In the genomic region with DNA sequence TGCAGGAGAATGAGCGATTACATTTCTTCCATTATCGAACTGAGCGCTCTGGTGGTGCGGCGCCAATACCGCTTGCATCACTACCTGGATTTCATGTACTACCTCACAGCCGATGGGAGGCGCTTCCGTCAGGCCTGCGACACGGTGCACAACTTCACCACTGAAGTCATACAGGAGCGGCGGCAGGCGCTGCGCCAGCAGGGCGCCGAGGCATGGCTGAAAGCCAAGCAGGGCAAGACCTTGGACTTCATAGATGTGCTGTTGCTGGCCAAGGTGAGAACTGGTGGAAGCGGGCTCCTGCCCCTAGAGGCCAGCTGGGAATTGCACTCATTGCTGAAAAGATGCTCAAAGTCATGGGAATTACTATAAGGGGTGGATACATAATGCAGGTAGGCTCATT, we compare ENCODE assay signal across 8 mouse cellular contexts. TPM values are rescaled to one million over a fixed set of nuclear protein-coding genes. Genes with fewer than 3 reads are reported as not detected.
DNase-seq lines count a peak whose midpoint lies in the region; ATAC-seq and TF ChIP-seq lines count a peak whose summit lies in the region.

No protein-coding gene starts in this region.

- 19% methylated on average over 18 of the region's 18 CpGs for WGBS in forebrain, embryonic 11.5 days
- WGBS in heart, postnatal 0 days = 15% methylated on average over 18 of the region's 18 CpGs
- 16% methylated on average over 18 of the region's 18 CpGs for WGBS in liver, postnatal 0 days (ENCODE audit: insufficient replicate concordance)
- 17% methylated on average over 18 of the region's 18 CpGs for WGBS in neural tube, embryonic 15.5 days

- no peak for TF ChIP-seq EP300 in heart, postnatal 0 days (IDR thresholded peaks at IDR 0.05; ENCODE audit: low read depth)
- TF ChIP-seq EP300 in liver, postnatal 0 days (IDR thresholded peaks at IDR 0.05; ENCODE audit: low read depth) = peak; percentile 28; the same call in 1 of the 2 replicates

- no peaks in the 10 kb centered on the region for H3K36me3 ChIP-seq in forebrain, embryonic 11.5 days (ENCODE audit: control insufficient read depth, insufficient read depth, low read length)
- H3K36me3 ChIP-seq in heart, postnatal 0 days (replicated peaks; ENCODE audit: control insufficient read depth, insufficient read depth, low read length) = no peaks in the 10 kb centered on the region
- H3K36me3 ChIP-seq in liver, postnatal 0 days (replicated peaks; ENCODE audit: insufficient read depth, low read length) = no peaks in the 10 kb centered on the region
- no peaks in the 10 kb centered on the region for H3K36me3 ChIP-seq in neural tube, embryonic 15.5 days

- no peak overlapping the region for H3K9ac ChIP-seq in forebrain, embryonic 11.5 days (ENCODE audit: low read length)
- no peak overlapping the region for H3K9ac ChIP-seq in heart, postnatal 0 days (replicated peaks; ENCODE audit: low read depth, low read length)
- H3K9ac ChIP-seq in liver, postnatal 0 days (replicated peaks) = no peak overlapping the region
- peak overlapping the region; percentile 38; the same call in 1 of the 2 replicates for H3K9ac ChIP-seq in neural tube, embryonic 15.5 days (replicated peaks)

- peak; percentile 76 for TF ChIP-seq CTCF in brain, embryonic 14.5 days (IDR thresholded peaks at IDR 0.05; ENCODE audit: borderline replicate concordance, extremely low read depth, insufficient read depth, insufficient read length)
- peak; percentile 71 for TF ChIP-seq CTCF in heart, postnatal 0 days (IDR thresholded peaks at IDR 0.05; ENCODE audit: low read depth)
- peak; percentile 79 for TF ChIP-seq CTCF in liver, postnatal 0 days (IDR thresholded peaks at IDR 0.05; ENCODE audit: low read depth)

- peak overlapping the region; percentile 42; the same call in 1 of the 2 replicates for H3K4me2 ChIP-seq in forebrain, embryonic 11.5 days (ENCODE audit: low read depth, low read length, severe bottlenecking)
- peak overlapping the region; percentile 20; the same call in 1 of the 2 replicates for H3K4me2 ChIP-seq in heart, postnatal 0 days (ENCODE audit: low read depth, low read length)
- no peak overlapping the region for H3K4me2 ChIP-seq in liver, postnatal 0 days (ENCODE audit: low read depth, low read length)
- peak overlapping the region; percentile 58 for H3K4me2 ChIP-seq in neural tube, embryonic 15.5 days

- no peak for TF ChIP-seq POLR2A in brain, embryonic 14.5 days (IDR thresholded peaks at IDR 0.05; ENCODE audit: borderline replicate concordance, extremely low read depth, insufficient read depth, insufficient read length, poor library complexity, severe bottlenecking)

- 0 out of 2 replicates have a peak, but pooled peaks have one; percentile 42 for ATAC-seq in forebrain, embryonic 11.5 days (replicated peaks; ENCODE audit: low FRiP score)
- ATAC-seq in heart, postnatal 0 days (ENCODE audit: insufficient read depth, low read depth) = peak; percentile 92
- peak; percentile 98 for ATAC-seq in liver, postnatal 0 days
- ATAC-seq in neural tube, embryonic 15.5 days (ENCODE audit: low FRiP score) = peak; percentile 76; the same call in 1 of the 2 replicates

- peaks cover 2% of the 10 kb centered on the region; the same call in 1 of the 2 replicates for H3K27me3 ChIP-seq in forebrain, embryonic 11.5 days (ENCODE audit: control insufficient read depth, insufficient read depth, low read length)
- H3K27me3 ChIP-seq in heart, postnatal 0 days (ENCODE audit: control insufficient read depth, insufficient read depth, low read length) = 0 out of 2 replicates have a peak, but pooled peaks cover 10% of the 10 kb centered on the region
- H3K27me3 ChIP-seq in liver, postnatal 0 days (ENCODE audit: insufficient read depth, low read length) = 0 out of 2 replicates have a peak, but pooled peaks cover 2% of the 10 kb centered on the region
- peaks cover 3% of the 10 kb centered on the region; the same call in 1 of the 2 replicates for H3K27me3 ChIP-seq in neural tube, embryonic 15.5 days (replicated peaks)

- no peak overlapping the region for H3K4me3 ChIP-seq in forebrain, embryonic 11.5 days (ENCODE audit: low read depth, low read length)
- no peak overlapping the region for H3K4me3 ChIP-seq in heart, postnatal 0 days (ENCODE audit: low read depth, low read length)
- H3K4me3 ChIP-seq in liver, postnatal 0 days (ENCODE audit: low read depth, low read length) = no peak overlapping the region
- H3K4me3 ChIP-seq in neural tube, embryonic 15.5 days (replicated peaks) = peak overlapping the region; percentile 36

- no peak overlapping the region for H3K27ac ChIP-seq in forebrain, embryonic 11.5 days (ENCODE audit: low read depth, low read length)
- H3K27ac ChIP-seq in heart, postnatal 0 days (ENCODE audit: low read depth) = no peak overlapping the region
- no peak overlapping the region for H3K27ac ChIP-seq in liver, postnatal 0 days (ENCODE audit: low read depth)
- no peak overlapping the region; the same call in 1 of the 2 replicates for H3K27ac ChIP-seq in neural tube, embryonic 15.5 days (replicated peaks)

- H3K4me1 ChIP-seq in forebrain, embryonic 11.5 days (replicated peaks; ENCODE audit: control insufficient read depth, insufficient read depth, low read length) = no peaks in the 10 kb centered on the region
- no peaks in the 10 kb centered on the region for H3K4me1 ChIP-seq in heart, postnatal 0 days (ENCODE audit: control insufficient read depth, insufficient read depth)
- peaks cover 3% of the 10 kb centered on the region; the same call in 1 of the 2 replicates for H3K4me1 ChIP-seq in liver, postnatal 0 days (ENCODE audit: insufficient read depth)
- H3K4me1 ChIP-seq in neural tube, embryonic 15.5 days = peaks cover 5% of the 10 kb centered on the region

- H3K9me3 ChIP-seq in forebrain, embryonic 11.5 days (ENCODE audit: control insufficient read depth, low read length) = no peaks in the 10 kb centered on the region
- no peaks in the 10 kb centered on the region for H3K9me3 ChIP-seq in heart, postnatal 0 days (replicated peaks; ENCODE audit: control insufficient read depth, low read length)
- H3K9me3 ChIP-seq in liver, postnatal 0 days (ENCODE audit: low read length) = no peaks in the 10 kb centered on the region
- H3K9me3 ChIP-seq in neural tube, embryonic 15.5 days (replicated peaks) = no peaks in the 10 kb centered on the region

- peak; percentile 20 to 35 for DNase-seq in CD8-positive naive resting alpha-beta T cell, adult 2 months (ENCODE audit: low read depth in 2 of 2, low spot score in 2 of 2)
- DNase-seq in brain, embryonic 14.5 days (ENCODE audit: low read depth) = peak; percentile 81
- DNase-seq in forebrain, embryonic 11.5 days (ENCODE audit: low spot score) = peak; percentile 79
- peak; percentile 67 for DNase-seq in heart, postnatal 0 days (ENCODE audit: low spot score)
- peak; percentile 96 to 97 for DNase-seq in kidney, postnatal 36 days
- DNase-seq in liver, postnatal 0 days = peak; percentile 90
- peak; percentile 70 for DNase-seq in testis, postnatal 14 days (ENCODE audit: low spot score)

RNA-seq across cellular contexts. Expression of a gene that starts 22.6 kb away (rescaled TPM):
- polyA plus RNA-seq in brain, embryonic 14.5 days (2012; rRNA removed) = 13.4 and 14.5 TPM in 2 replicates
- polyA plus RNA-seq in forebrain, embryonic 11.5 days (2014; fragmentation: Nextera tagmentation; extraction: Ambion mirVana) = 6.6 and 7.9 TPM in 2 replicates
- 5.0 and 16.1 TPM in 2 replicates for total RNA-seq in heart, postnatal 0 days (2014; rRNA removed; ENCODE audit: low replicate concordance)
- polyA plus RNA-seq in heart, postnatal 0 days (2015; fragmentation: Nextera tagmentation; extraction: Ambion mirVana) = 5.9 and 6.1 TPM in 2 replicates
- polyA plus RNA-seq in liver, postnatal 0 days (2015; fragmentation: Nextera tagmentation; extraction: Ambion mirVana) = 2.7 and 2.9 TPM in 2 replicates
- 10.8 and 12.4 TPM in 2 replicates for polyA plus RNA-seq in neural tube, embryonic 15.5 days (2015; fragmentation: Nextera tagmentation; extraction: Ambion mirVana)

RNA-seq across cellular contexts. Expression of a gene that starts 30.7 kb away (rescaled TPM):
- polyA plus RNA-seq in brain, embryonic 14.5 days (2012; rRNA removed) = 0.59 and 0.62 TPM in 2 replicates
- 0.28 and 0.33 TPM in 2 replicates for polyA plus RNA-seq in forebrain, embryonic 11.5 days (2014; fragmentation: Nextera tagmentation; extraction: Ambion mirVana)
- 0.23 and 4.0 TPM in 2 replicates for total RNA-seq in heart, postnatal 0 days (2014; rRNA removed; ENCODE audit: low replicate concordance)
- 0.14 and 0.16 TPM in 2 replicates for polyA plus RNA-seq in heart, postnatal 0 days (2015; fragmentation: Nextera tagmentation; extraction: Ambion mirVana)
- 0.22 and 0.32 TPM in 2 replicates for polyA plus RNA-seq in liver, postnatal 0 days (2015; fragmentation: Nextera tagmentation; extraction: Ambion mirVana)
- polyA plus RNA-seq in neural tube, embryonic 15.5 days (2015; fragmentation: Nextera tagmentation; extraction: Ambion mirVana) = 0.65 and 0.74 TPM in 2 replicates

RNA-seq across cellular contexts. Expression of a gene that starts 53.2 kb away (rescaled TPM):
- polyA plus RNA-seq in brain, embryonic 14.5 days (2012; rRNA removed) = 21.6 and 37.0 TPM in 2 replicates
- 13.4 and 13.5 TPM in 2 replicates for polyA plus RNA-seq in forebrain, embryonic 11.5 days (2014; fragmentation: Nextera tagmentation; extraction: Ambion mirVana)
- 17.6 and 18.7 TPM in 2 replicates for total RNA-seq in heart, postnatal 0 days (2014; rRNA removed; ENCODE audit: low replicate concordance)
- 15.8 and 16.2 TPM in 2 replicates for polyA plus RNA-seq in heart, postnatal 0 days (2015; fragmentation: Nextera tagmentation; extraction: Ambion mirVana)
- 5.9 and 6.9 TPM in 2 replicates for polyA plus RNA-seq in liver, postnatal 0 days (2015; fragmentation: Nextera tagmentation; extraction: Ambion mirVana)
- 19.1 and 19.4 TPM in 2 replicates for polyA plus RNA-seq in neural tube, embryonic 15.5 days (2015; fragmentation: Nextera tagmentation; extraction: Ambion mirVana)

RNA-seq across cellular contexts. Expression of a gene that starts 59.2 kb away (rescaled TPM):
- 0.05 TPM in 1 of 2 replicates, not detected in the other for polyA plus RNA-seq in brain, embryonic 14.5 days (2012; rRNA removed)
- 0.11 TPM in 1 of 2 replicates, not detected in the other for polyA plus RNA-seq in forebrain, embryonic 11.5 days (2014; fragmentation: Nextera tagmentation; extraction: Ambion mirVana)
- not detected in 2 replicates for total RNA-seq in heart, postnatal 0 days (2014; rRNA removed; ENCODE audit: low replicate concordance)
- not detected in 2 replicates for polyA plus RNA-seq in heart, postnatal 0 days (2015; fragmentation: Nextera tagmentation; extraction: Ambion mirVana)
- polyA plus RNA-seq in liver, postnatal 0 days (2015; fragmentation: Nextera tagmentation; extraction: Ambion mirVana) = 48.4 and 53.7 TPM in 2 replicates
- polyA plus RNA-seq in neural tube, embryonic 15.5 days (2015; fragmentation: Nextera tagmentation; extraction: Ambion mirVana) = 4.0 TPM in 1 of 2 replicates, not detected in the other

Comparison
In these comparisons a context has a peak if more than half of its experiments do, and no peak if none do; other contexts are left out.
1. DNase-seq: peak in every context shown above with its lines; median percentile 96 in kidney, postnatal 36 days; 90 in liver, postnatal 0 days; 81 in brain, embryonic 14.5 days; 79 in forebrain, embryonic 11.5 days; 70 in testis, postnatal 14 days; 67 in heart, postnatal 0 days; 28 in CD8-positive naive resting alpha-beta T cell, adult 2 months.
2. ATAC-seq: peak in every context shown above with its lines; median percentile 98 in liver, postnatal 0 days; 92 in heart, postnatal 0 days; 76 in neural tube, embryonic 15.5 days; 42 in forebrain, embryonic 11.5 days.